Mouse (Mus musculus): ENCODE measurements around the gene Fam161b.

Gene Fam161b

DNA sequence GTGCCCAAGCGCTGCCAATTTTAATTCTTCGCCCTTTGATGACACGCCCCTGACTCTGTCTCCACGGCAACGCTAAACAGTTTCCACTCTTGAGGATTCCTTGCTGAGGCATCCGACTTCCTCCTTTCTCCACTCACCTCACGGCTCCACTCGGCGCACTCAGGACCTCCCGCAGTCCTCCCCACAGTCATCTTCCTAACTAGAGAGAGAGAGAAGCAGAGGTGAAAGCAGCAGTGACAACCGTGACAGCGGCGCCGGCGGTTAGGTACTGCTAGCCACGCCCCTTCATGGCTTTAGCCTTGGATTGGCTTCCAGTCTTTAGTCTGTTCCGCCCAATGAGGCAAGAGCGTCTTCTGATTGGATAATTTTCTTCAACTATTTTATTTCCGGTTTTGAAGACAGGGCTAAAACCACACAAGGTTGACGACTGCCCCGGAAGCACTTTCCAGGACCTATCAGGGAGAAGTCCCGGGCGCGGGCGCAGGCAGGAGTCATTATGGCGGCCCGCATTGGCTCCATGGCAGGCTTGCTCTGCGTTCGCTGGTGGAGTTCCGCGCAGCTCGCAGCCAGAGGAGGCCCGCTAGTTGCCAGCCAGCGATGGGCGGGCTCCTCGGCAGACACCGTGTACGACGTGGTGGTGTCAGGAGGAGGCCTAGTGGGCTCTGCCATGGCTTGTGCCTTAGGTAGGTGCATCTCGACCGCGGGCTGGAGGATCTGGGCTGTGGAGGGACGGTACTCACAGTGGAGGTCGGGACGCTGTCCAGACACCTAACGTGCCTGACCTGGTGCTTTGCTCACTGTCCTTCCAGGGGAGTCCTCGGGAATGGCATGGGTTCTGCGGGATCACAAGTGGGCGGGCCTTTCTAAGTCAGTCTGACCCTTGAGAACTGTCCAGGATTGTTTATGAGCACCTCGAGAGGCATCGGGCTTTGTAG is at the start of gene Fam161b, which contains the start of gene Coq6:
Fam161b (minus strand) TSS at position 279 of the 935 bp plus-strand sequence.
Coq6 (plus strand) TSS at position 103 of the 935 bp plus-strand sequence.
- DNase-seq = peak; percentile 98

GRCm38 (mm10) chr12:84408819-84409507 is 47.3 kb upstream of the Fam161b start, which contains the start of the genes Entpd5 and Bbof1:
Gene Entpd5 (minus strand): TSS chr12:84409029.
Gene Bbof1 (plus strand): TSS chr12:84409071.
- peak; percentile 89 for DNase-seq

DNA sequence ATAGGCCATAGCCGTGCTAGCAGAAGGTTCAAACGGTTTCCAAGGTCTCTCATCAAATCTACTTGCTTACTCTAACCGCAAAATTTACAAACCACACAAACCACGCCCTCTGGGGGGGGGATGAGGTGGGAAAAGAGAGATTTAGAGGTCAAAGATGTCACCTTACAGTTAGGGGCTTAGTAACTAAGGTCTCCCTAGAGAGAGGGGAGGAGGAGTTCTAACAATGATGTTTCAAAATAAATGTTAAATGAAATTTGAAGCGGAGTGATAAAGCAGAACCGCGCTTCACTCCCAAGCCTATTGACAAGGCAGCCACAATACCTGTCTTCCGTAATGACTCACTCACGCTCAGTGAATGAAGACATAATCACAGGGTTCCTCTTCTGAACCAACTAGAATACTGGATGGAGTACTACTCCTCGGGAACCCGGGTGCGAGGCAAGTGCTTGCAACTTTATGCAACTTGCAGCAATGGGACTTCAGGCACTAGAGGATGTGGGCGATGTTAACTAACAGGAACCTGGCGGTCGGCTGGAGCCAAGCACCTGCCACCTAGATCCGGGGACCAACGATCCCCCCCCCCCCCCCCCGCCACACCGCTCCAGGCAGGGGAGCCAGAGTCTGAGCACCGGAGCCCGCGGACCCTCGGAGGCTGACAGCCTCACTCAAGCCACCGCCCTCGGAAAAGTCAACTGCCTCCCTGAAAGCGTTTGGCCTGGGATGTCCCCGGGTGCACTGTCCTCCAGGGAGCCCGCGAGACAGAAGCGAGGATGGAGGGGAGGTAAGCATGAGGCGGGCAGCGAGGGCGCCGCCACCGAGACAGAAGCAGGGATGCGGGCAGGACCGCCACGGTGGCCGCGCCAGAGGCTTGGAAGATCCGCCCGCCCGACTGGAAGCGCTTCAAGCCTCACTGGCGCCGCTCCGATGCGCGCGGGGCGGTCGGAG is 46.5 kb upstream of the Fam161b start:
- DNase-seq = peak; percentile 49

DNA sequence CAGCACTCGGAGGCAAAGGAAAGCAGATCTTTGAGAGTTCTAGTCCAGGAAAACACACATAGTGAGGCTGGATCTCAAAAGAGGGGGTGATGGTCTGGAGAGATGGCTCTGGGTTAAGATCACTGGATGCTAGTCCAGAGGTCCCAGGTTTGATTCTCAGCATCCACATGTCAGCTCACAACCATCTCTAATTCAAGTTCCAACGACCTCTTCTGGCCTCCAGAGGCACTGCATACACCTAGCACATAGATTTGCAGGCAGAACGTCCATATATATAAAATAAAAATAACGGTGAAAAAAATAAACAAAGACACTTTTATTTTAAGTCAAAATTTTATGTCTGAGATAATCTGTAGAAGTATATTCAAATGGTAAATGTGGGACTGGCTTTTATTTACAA is 45.6 kb upstream of the Fam161b start:
- no peak for DNase-seq

DNA sequence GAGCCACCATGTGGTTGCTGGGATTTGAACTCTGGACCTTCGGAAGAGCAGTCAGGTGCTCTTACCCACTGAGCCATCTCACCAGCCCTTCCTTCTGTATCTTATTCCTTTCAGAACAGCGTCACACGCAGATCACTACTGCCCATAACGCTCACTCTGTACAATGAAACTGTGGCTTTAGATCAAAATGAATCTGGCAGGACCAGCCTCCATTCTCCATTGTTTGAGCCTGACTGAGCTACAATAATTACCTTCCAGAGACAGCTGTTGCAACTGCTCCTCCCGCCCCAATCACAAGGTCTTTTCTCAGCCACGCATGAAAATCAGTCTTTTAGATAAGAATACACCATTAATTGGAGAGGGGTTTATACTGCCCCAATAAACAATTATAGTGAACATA is 42.9 kb upstream of the Fam161b start:
- DNase-seq = no peak

DNA sequence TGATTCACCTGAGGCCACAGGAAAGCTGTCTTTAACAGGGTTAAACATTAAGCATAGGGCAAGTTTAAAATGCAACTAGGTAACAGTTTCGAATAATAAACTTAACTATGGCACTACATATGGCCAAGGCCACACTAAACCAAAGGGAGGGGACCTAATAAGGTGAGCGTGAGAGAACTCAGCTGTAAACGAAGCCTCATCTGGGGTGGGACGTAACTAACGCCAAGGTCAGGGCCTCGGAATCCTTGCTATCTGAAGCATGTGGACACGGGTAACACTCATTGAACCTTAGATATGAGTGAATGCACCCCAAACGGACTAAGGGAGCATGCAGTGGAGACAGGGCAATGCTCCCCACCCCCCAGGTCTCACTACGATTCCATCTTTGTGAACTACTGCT is 41.3 kb upstream of the Fam161b start:
- peak; percentile 70 for DNase-seq

DNA sequence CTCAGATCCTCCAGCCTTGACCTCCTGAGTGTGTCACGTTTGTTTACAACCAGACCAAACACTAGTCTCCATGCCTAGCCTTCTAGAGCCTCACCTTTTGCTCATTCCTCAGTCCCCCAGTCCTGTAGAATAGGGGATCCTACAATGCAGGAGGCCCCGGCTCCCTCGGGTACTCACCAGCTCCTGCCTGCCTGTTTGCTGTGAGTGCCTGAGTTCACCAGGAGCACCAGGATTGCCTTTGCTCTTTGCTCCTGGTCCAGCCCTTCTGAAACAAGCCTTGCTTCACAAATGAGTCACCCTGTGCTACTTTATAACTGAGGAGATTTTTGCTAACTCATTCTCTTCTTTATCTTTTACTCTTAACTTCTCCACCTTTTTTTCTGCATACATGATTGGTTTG is 39.0 kb upstream of the Fam161b start:
- DNase-seq = peak; percentile 85

DNA sequence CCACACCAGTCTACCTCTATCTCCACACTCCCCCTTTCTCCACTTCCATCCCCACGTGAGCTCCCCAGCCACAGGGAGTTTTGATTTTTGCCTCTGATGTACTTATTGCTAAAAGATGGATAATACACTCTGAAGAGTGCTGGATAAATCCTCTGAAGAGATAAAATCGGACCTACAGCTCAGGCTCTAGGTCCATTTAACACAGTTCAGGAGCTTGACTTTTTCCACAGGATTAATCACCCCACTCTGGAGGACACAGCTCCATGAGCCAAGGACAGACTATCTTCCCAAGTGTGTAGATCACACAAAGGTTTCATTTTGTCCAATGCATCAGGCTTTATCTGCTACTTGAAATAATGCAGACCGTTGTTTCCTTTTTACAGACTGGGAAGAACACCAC is 38.4 kb upstream of the Fam161b start:
- DNase-seq = no peak

GRCm38 (mm10) chr12:84399663-84400062 is 38.0 kb upstream of the Fam161b start:
- DNase-seq = peak; percentile 79

- no peak for DNase-seq
Observed at GRCm38 (mm10) chr12:84399135-84399534, 37.5 kb upstream of the Fam161b start.

- no peak for DNase-seq
Observed at GRCm38 (mm10) chr12:84398629-84399028, 37.0 kb upstream of the Fam161b start.

GRCm38 (mm10) chr12:84397685-84398084 is 36.1 kb upstream of the Fam161b start:
- no peak for DNase-seq

DNA sequence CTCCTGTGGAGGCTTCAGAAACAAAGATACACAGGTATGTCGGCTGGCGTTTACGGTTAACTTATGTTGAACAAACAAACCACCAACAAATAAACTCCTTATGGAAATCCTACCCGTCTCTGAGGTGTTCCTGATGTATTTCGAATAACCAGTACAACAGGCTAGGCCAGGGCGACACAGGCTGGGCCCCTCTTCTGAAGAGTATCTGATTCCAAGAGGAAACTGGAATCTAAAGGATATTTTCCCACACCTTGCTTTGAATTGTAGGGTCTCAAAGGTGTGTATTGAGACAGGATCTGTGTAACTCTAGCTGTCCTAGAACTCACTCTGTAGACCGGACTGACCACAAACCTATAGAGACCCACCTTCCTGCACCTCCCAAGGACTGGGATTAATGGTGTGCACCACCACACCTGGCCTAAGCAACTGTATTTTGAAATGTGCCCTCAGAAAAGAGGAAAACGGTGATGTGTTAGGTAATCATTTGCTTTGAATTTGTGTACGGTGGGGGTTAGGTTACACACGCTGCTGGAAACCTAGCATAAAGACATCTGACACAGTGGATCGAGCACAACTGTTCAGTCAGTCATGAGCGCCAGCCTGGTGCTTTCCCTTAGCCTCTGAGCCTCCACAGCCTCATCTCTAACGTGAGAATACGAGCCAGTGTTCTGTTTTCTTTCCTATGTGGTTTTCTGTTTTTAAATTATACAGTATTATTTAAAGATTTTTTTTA is 35.5 kb upstream of the Fam161b start:
- no peak for DNase-seq

DNA sequence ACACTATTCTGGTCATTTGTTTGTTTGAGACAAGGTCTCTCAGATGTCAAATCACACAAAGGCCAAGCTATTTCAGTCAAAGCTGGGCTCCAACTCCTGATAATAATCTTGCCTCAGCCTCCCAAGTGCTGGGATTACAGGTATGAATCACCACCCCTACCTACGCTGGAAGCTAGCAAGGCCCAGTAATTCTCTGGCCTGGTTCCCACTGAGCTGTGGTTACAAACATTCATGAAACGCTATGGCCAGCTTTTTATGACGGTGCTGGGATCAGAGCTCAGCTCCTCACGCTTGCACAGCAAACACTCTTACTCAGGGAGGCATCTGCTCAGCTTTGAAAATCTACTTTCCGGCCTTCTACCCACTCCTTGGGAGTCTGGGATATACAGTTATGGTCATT is 32.2 kb upstream of the Fam161b start:
- DNase-seq = no peak

- DNase-seq = no peak
Observed at GRCm38 (mm10) chr12:84392681-84393080, 31.0 kb upstream of the Fam161b start.

DNA sequence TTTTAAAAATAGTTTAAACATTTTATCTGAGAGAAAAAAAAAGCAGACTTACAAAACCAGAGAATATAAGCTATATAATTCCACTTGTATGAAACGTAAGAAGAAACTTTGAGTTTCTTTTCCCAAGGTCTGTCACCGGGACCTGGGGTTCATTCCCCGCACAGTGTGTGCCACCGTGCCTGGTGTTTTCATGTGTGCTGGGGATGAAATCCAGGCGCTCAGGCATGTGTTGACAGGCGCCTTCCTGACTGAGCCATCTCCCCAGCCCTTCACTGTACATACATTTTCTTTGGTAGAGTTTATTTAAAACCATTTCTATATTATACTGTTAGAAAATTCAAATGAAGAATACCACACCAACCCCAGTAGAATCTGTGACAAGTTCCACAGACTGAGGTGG is 28.7 kb upstream of the Fam161b start:
- DNase-seq = no peak

DNA sequence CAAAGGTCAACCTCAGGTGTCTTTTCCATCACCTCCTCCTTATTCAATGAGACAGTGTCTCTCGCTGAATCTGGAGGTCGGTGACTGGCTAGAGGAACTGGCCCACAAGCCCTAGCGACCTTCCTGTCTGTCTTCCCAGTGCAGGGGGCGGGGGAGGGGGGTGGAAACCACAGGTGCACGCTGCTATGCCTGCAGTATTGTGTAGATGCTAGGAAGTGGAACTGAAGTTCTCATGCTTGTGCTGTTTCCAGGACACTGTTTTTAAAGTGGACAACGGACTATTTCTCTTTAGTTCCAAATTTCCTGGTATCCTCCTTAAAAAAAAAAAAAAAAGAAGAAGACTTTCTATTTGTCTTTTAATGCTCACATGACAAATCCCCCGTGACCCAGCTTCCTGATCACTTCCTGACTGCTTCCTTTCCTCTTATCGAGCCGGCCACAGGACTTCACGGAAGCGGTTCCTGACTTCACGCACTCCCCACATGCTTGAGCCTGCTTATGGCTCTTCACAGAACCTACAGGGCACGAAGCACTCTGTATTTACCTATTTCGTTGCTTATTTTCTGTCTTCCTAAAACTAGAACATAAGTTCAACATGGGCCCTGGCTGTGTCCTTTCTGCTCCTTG is 27.3 kb upstream of the Fam161b start:
- peak; percentile 45 for DNase-seq

- DNase-seq = peak; percentile 75
Observed at GRCm38 (mm10) chr12:84388097-84388496, 26.5 kb upstream of the Fam161b start.

GRCm38 (mm10) chr12:84385408-84385807 is 23.8 kb upstream of the Fam161b start:
- DNase-seq = no peak

- peak; percentile 95 for DNase-seq
Observed at GRCm38 (mm10) chr12:84384644-84385081, 23.0 kb upstream of the Fam161b start.

DNA sequence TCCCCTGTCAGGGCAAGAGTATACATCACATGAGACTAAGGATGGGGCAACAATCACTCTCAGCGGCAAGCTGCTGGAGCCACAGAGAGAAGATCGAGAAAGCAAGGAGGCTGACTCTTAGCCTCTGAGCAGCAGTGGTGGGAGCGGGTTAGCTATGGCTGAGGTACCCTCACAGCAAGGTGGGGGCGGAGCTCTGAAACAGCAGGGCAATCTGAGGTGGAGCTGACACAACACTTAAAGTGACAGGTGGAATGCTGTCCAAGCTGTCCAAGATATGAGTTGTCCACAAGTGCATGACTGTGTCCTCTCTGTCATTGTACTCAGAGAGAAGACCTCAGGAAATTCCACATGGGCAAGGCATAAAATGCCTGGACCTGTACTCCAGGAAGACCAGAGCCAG is 20.7 kb upstream of the Fam161b start:
- no peak for DNase-seq
